Mouse (Mus musculus) kidney, embryonic 14.5 days (tissue): Measurements from ENCODE around the gene Atp5l. TPM values are rescaled to one million over a fixed set of nuclear protein-coding genes. Genes with fewer than 3 reads are reported as not detected.
A peak's percentile ranks its signal among the peaks of the same experiment; 100 is the strongest.
"Not testable (repeated sequence)": the region's sequence is repeated elsewhere in the genome, so short reads cannot be mapped to it uniquely, and the experiment has no call there.

Source experiments
- ATAC-seq: fragments of 200-750 bp; cut with Nextera tagmentation; 2 replicates; pipeline ENCODE4 v1.8.0; 2017; ENCODE audit warnings: moderate number of reproducible peaks, mild to moderate bottlenecking, moderate TSS enrichment, moderate library complexity; ENCODE audit not compliant: low FRiP score, low TSS enrichment
- H3K27ac ChIP-seq: fragments of 300-500 bp; sonication (generic); 2 replicates; pipeline ENCODE4 v1.5.1; 2014; ENCODE audit warnings: low read depth, mild to moderate bottlenecking, low read length, moderate library complexity, mixed read lengths
- H3K27me3 ChIP-seq: fragments of 300-500 bp; sonication (generic); 2 replicates; pipeline ENCODE4 v1.6.1; 2014; ENCODE audit warnings: mild to moderate bottlenecking, low read length; ENCODE audit not compliant: control insufficient read depth, insufficient read depth
- H3K36me3 ChIP-seq: fragments of 300-500 bp; sonication (generic); 2 replicates; pipeline ENCODE4 v1.6.1; 2014; ENCODE audit warnings: low read length, mixed read lengths; ENCODE audit not compliant: control insufficient read depth, insufficient read depth
- H3K4me1 ChIP-seq: fragments of 300-500 bp; sonication (generic); 2 replicates; pipeline ENCODE4 v1.6.1; 2014; ENCODE audit warnings: low read length, mixed read lengths; ENCODE audit not compliant: control insufficient read depth, insufficient read depth
- H3K4me2 ChIP-seq: fragments of 300-500 bp; sonication (generic); replicated peaks from 2 replicates; pipeline ENCODE4 v1.6.1; 2014; ENCODE audit warnings: low read depth, mild to moderate bottlenecking, low read length
- H3K4me3 ChIP-seq: fragments of 300-500 bp; sonication (generic); 2 replicates; pipeline ENCODE4 v1.5.1; 2014; ENCODE audit warnings: mild to moderate bottlenecking, low read length
- H3K9ac ChIP-seq: fragments of 300-500 bp; sonication (generic); 2 replicates; pipeline ENCODE4 v1.6.1; 2014; ENCODE audit warnings: low read depth, mild to moderate bottlenecking, low read length, moderate library complexity
- H3K9me3 ChIP-seq: fragments of 300-500 bp; sonication (generic); 2 replicates; pipeline ENCODE4 v1.6.1; 2016; ENCODE audit warnings: low read length; ENCODE audit not compliant: control insufficient read depth
- WGBS: fragments of 180-500 bp; shearing (Covaris S2); extraction: QIAGEN DNeasy Blood & Tissue Kit; methylation state at CpG from one replicate; pipeline ENCODE4 v1.1.7; 2014; 5-methylcytosine and 5-hydroxymethylcytosine counted together
- polyA plus RNA-seq: library from polyadenylated mRNA; unstranded; fragments of >200 nt; fragmentation: Nextera tagmentation; extraction: Ambion mirVana; gene quantifications from 2 replicates; pipeline ENCODE4 v1.2.1, GENCODE M21; 2014

Gene Atp5l
- polyA plus RNA-seq: 674 and 931 TPM in 2 replicates

DNA sequence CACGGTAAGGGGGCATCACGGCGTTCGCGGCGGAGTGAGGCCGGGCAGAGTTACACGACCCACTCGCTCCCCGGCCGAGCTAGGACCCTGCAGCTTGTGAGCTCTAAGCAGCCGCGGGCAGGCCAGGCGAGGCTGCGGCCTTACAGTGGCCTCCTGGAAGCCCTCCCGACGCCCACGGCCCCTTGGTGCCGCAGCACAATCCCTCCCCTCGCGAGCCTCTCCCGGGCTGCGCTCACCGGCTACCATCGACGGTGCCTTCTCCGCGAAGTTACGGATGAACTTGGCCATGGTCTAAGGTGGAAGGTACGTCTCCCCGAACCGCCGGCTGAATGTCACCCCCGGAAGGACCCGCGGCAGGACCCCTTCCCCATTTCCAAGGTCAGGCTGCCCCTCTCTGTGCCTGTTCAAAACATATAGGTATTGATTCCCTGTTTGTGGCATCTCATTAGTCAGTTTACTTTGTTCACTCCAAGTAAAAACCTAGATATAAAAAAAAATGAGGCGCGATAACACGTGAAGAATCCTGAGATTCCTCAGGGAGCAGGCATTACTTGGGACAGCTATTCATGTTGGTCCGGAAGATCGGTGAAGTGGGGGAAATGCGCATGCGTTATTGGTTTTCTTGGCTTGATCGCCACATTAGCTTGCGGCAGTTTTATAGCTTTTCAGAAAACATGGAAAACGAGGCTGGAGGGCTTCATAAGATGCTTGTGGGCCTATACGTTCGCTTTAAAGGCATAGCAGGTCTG, at the start of gene Atp5l:
Atp5l (minus strand) TSS at position 369 of the 749 bp plus-strand sequence.
- Histone ChIP-seq H3K4me3 (peak within 1 kb of the TSS; percentile 98), H3K4me2 (peak within 1 kb of the TSS; percentile 53), H3K4me1 (peaks cover 5% of the 10 kb centered on the region), H3K9ac (peak within 1 kb of the TSS; percentile 92), H3K27me3 (no peaks in the 10 kb centered on the region), H3K36me3 (no peaks in the 10 kb centered on the region; the same call in 1 of the 2 replicates), H3K27ac (peak within 1 kb of the TSS; percentile 59), H3K9me3 (no peaks in the 10 kb centered on the region)
- ATAC-seq: peak; percentile 90
- under 1% methylated on average over 48 of the region's 48 CpGs for WGBS

DNA sequence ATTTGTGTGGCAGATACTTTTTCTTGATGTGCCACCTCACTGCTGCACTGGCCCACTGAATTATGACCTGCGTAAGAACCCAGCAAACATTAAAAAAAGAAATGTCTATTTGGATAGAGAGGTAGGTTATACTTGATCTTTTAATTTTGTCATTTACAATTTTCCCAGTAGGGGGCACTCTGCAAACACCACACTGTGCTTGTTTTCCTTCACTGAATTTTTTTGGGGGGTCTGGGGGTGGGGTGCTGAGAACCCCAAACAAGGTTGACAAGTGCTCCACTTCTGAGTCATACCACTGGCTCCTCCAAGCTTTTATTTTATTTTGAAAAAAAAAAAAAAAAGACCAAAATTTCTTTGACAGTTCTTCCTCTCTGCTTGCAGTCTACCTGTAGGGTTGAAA, 48.9 kb upstream of the Atp5l start:
- ATAC-seq: no peak
- no peaks in the 10 kb centered on the region for H3K36me3 ChIP-seq
- H3K4me2 ChIP-seq: no peak overlapping the region
- no peak overlapping the region for H3K4me3 ChIP-seq
- H3K9ac ChIP-seq: no peak overlapping the region
- H3K4me1 ChIP-seq: peaks cover 11% of the 10 kb centered on the region
- 69% methylated on average over 1 of the region's 1 CpGs for WGBS
- peaks cover 12% of the 10 kb centered on the region; the same call in 1 of the 2 replicates for H3K27me3 ChIP-seq
- H3K9me3 ChIP-seq: no peaks in the 10 kb centered on the region
- H3K27ac ChIP-seq: no peak overlapping the region

DNA sequence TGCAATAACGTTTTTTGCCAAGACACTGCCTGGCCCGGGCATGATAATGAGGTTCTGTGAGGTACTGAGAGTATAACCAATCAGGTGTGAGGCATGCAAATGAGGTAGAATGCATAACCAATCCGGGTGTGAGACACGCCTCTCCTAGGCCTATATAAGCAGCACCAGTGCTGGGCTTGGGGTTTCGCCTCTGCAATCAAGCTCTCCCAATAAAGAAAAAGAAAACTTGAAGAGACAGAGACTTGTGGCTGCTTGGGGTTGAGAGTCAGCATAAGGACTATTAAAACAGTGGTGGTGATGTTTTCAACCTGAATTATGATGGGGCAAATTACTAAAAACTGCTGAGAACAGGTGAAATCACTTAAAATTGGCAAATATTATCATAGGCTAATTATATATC, 47.2 kb upstream of the Atp5l start:
- H3K36me3 ChIP-seq, H3K9ac ChIP-seq, H3K27ac ChIP-seq, H3K27me3 ChIP-seq, H3K4me2 ChIP-seq, H3K9me3 ChIP-seq, ATAC-seq, H3K4me3 ChIP-seq: not testable (repeated sequence)
- WGBS: 82% methylated on average over 5 of the region's 5 CpGs
- peaks cover 14% of the 10 kb centered on the region for H3K4me1 ChIP-seq

DNA sequence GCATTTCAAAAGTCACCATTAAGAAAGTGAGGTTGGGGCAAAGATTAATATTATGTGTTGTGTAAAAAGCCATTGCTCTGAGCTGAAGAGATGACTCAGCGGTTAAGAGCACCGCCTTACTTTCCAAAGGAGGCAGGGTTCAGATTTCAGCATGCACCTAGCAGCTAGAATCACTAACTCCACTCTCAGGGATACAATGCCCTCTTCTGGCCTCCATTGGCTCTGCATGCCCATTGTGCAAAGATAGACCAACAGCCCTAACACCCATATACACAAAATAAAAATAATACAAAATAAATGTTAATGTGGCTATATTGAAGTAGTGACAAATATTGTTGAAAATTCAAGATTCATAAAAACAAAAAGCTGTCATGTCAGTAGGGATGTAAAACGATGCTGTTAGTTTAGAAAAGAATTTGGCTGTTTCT, 46.3 kb upstream of the Atp5l start:
- peaks cover 6% of the 10 kb centered on the region; the same call in 1 of the 2 replicates for H3K36me3 ChIP-seq
- ATAC-seq: peak; percentile 43; the same call in 1 of the 2 replicates
- H3K4me2 ChIP-seq: no peak overlapping the region
- H3K4me3 ChIP-seq: no peak overlapping the region
- no peak overlapping the region for H3K9ac ChIP-seq
- H3K9me3 ChIP-seq: no peaks in the 10 kb centered on the region
- WGBS: 25% methylated on average over 3 of the region's 3 CpGs
- H3K4me1 ChIP-seq: peaks cover 14% of the 10 kb centered on the region
- H3K27ac ChIP-seq: no peak overlapping the region
- H3K27me3 ChIP-seq: 0 out of 2 replicates have a peak, but pooled peaks cover 3% of the 10 kb centered on the region

DNA sequence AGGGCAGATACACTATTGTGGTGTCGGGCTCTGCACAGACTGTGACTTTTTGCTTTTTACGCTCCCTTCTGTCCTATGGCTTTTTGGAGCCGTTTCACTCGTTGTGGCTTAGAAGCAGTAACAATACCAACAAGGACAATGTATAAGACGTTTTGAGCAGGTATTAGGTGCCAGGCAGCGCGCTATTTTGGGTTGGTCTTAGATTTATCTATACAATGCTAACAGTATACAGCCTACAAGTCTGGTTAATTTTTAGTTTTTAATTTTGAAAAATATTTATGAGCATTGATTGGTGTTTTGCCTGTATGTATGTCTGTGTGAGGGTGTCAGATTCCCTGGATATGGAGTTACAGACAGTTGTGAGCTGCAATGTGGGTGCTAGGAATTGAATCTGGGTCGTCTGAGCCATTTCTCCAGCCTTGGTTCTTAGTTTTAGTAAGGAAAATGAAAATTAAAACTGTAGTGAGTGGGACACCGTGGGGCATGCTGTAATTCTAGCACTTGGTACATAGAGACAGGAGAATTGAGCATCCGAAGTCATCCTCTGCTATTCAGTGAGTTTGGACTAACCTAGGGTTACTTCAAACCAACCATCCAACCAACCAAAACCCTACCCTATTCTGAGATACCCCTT, 45.4 kb upstream of the Atp5l start:
- H3K9me3 ChIP-seq: no peaks in the 10 kb centered on the region
- H3K4me3 ChIP-seq: peak overlapping the region; percentile 65
- 0 out of 2 replicates have a peak, but pooled peaks have one; percentile 10 for ATAC-seq
- H3K36me3 ChIP-seq: peaks cover 11% of the 10 kb centered on the region
- 17% methylated on average over 10 of the region's 10 CpGs for WGBS
- H3K4me2 ChIP-seq: peak overlapping the region; percentile 65
- peak overlapping the region; percentile 19; the same call in 1 of the 2 replicates for H3K9ac ChIP-seq
- H3K4me1 ChIP-seq: peaks cover 14% of the 10 kb centered on the region
- no peak overlapping the region for H3K27ac ChIP-seq
- 0 out of 2 replicates have a peak, but pooled peaks cover 3% of the 10 kb centered on the region for H3K27me3 ChIP-seq

DNA sequence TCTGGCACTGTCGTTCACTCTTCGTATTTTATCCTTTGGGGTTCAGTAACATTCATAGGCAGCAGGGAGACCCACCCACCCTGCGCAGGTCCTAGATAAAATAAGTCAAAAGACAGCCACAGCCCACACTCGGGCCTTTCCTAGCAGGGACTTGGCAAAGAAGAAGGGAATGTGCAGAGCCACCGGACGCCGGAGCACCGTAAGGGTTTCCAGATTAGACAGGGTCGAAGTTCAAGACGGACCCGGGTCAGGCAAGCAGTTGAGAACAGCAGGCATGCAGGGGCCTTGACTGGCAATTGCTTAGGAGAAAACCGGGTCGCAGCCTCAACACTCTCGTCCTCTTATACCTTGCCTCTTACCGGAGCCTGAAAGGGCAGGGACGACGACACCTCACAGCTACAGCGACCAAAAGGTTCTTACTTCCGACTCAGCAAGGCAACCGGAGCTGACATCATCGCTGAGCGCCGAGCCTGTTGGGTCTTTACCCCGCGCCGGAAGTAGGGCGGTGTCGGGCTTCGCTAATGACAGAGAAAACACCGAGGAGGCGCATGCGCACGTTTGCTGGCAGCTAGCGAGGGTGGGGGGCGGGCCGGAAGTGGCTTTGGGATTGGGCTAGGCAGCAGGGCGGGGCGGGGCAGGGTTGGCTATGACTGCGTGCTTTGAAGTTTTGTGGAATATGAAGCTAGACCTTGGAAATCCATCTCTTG, 44.7 kb upstream of the Atp5l start, which contains the start of gene Ube4a:
Ube4a (minus strand) TSS at position 475 of the 707 bp plus-strand sequence.
- H3K27ac ChIP-seq: no peak within 1 kb of the TSS
- 1% methylated on average over 39 of the region's 39 CpGs for WGBS

DNA sequence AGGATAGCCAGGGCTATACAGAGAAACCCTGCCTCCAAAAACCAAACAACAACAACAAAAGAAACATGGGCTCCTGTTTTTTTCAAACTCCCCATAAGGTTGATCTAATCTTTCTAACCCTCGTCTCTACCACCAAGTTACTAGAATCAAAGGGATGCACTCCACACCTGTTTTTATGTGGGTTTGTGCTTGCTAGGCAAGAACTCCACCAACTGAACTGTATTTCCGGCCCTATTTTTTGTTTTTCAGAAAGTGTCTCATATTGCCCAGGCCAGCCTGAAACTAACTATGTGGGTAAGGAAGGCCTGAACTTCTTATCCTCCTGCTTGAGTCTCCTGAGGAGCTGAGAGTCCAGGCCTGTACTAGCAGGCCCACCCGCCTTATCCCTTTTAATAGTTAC, 33.9 kb upstream of the Atp5l start:
- no peak overlapping the region for H3K4me3 ChIP-seq
- H3K9me3 ChIP-seq: no peaks in the 10 kb centered on the region
- H3K27me3 ChIP-seq: no peaks in the 10 kb centered on the region
- WGBS: 89% methylated on average over 3 of the region's 3 CpGs
- H3K4me2 ChIP-seq: no peak overlapping the region
- no peaks in the 10 kb centered on the region for H3K4me1 ChIP-seq
- H3K36me3 ChIP-seq: peaks cover 64% of the 10 kb centered on the region
- H3K27ac ChIP-seq: no peak overlapping the region
- ATAC-seq: no peak
- no peak overlapping the region for H3K9ac ChIP-seq

More for the DNA sequence above, 44.7 kb upstream of the Atp5l start, which contains the start of gene Ube4a:
- peaks cover 14% of the 10 kb centered on the region for H3K4me1 ChIP-seq
- peak within 1 kb of the TSS; percentile 65 for H3K4me3 ChIP-seq
- H3K9ac ChIP-seq: peak within 1 kb of the TSS; percentile 64
- 0 out of 2 replicates have a peak, but pooled peaks cover under 1% of the 10 kb centered on the region for H3K27me3 ChIP-seq
- peaks cover 13% of the 10 kb centered on the region for H3K36me3 ChIP-seq
- peak; percentile 96 for ATAC-seq
- no peaks in the 10 kb centered on the region for H3K9me3 ChIP-seq
- H3K4me2 ChIP-seq: peak within 1 kb of the TSS; percentile 87

DNA sequence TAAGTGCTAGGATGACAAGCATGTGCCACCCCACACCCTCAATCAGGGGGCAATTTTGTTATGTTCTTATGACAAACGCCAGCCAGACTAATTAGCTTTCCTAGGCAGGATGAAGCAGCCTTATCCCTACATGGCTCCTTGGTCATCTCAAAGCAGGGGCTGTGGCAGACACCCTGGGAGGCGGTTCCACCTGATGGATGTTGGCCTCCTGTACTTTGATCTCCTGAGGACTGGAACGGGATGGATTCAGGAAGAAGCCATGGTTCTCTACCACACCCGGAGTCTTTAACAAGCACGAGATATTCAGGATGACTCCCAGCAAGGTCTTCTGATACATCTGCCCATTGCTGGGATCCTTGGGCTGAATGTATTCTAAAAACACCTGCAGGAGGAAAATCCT, 27.3 kb upstream of the Atp5l start:
- Histone ChIP-seq H3K9me3 (no peaks in the 10 kb centered on the region), H3K4me3 (no peak overlapping the region), H3K27me3 (no peaks in the 10 kb centered on the region), H3K9ac (no peak overlapping the region), H3K27ac (no peak overlapping the region), H3K4me1 (no peaks in the 10 kb centered on the region), H3K36me3 (peaks cover 76% of the 10 kb centered on the region), H3K4me2 (no peak overlapping the region)
- 90% methylated on average over 5 of the region's 5 CpGs for WGBS
- no peak for ATAC-seq
